Mouse (Mus musculus): ENCODE measurements around the gene Vegfd. TPM values are rescaled to one million over a fixed set of nuclear protein-coding genes. Genes with fewer than 3 reads are reported as not detected.

Gene Vegfd
- polyA plus RNA-seq, 1 experiment = 1.5 TPM

DNA sequence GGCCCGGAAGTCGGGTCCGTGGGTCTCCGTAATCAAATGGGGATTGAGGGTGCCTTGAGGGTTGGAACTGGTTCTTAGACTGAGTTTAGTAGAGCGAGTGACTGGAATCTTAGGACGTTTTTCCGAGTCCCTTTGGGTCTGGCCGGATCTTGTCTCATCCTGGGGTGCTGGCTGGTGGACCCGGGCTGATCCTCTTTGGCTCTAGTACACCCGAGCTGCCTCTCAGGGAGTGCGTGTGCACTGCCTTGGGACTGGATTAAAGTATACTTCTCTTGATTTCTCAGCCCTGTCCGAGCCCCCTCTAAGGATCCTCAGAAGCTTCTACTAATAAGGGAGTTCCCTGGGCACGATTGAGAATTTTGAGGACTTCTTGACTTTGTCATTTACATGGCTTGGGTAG, 46.8 kb downstream of the Vegfd start:
- no peak for DNase-seq (ENCODE audit: low read depth)
- no peak for TF ChIP-seq POLR2A (IDR thresholded peaks at IDR 0.05; ENCODE audit: borderline replicate concordance, extremely low read depth, insufficient read depth, insufficient read length, poor library complexity, severe bottlenecking)
- no peak for TF ChIP-seq CTCF (IDR thresholded peaks at IDR 0.05; ENCODE audit: borderline replicate concordance, extremely low read depth, insufficient read depth, insufficient read length)

DNA sequence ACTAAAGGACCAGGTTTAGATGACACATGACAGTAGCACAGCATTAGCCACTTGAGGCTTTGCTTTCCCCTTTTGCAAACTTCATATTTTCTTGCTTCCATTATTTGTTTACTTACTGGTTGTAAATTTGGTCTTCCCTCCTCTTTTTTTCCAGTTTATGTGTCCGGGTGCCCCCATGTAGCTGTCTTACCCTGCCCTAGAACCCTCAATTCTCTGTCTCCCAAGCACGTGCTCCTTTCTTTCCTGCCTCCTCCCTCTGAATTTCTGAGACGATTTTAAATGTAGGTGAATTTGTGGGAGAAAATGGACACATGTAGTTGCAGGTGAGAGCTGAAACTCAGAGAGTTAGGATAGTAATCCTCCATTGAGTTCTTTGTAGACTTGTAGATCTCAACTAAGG, 47.3 kb downstream of the Vegfd start:
- no peak for DNase-seq (ENCODE audit: low read depth)

DNA sequence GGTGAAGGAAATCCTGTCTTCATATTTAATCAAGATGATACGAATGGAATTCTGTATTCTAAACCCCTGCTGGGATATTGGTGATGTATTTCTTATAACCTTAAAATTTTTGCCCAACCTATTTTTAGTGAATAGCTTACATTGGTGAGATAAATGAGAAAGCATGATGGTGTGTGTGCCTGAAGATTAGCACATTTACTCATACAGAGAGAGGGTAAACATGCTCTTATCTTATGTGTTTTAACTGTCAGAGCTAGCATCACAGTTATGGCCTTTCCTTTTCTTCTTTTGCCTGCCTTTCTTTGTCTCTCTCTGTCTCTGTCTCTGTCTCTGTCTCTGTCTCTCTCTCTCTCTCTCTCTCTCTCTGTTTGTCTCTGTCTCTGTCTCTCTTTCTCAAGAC, 51.6 kb downstream of the Vegfd start:
- no peak for DNase-seq (ENCODE audit: low read depth)
- TF ChIP-seq CTCF (IDR thresholded peaks at IDR 0.05; ENCODE audit: borderline replicate concordance, extremely low read depth, insufficient read depth, insufficient read length) = no peak
- no peak for TF ChIP-seq POLR2A (IDR thresholded peaks at IDR 0.05; ENCODE audit: borderline replicate concordance, extremely low read depth, insufficient read depth, insufficient read length, poor library complexity, severe bottlenecking)

More for the DNA sequence above, 47.3 kb downstream of the Vegfd start:
- TF ChIP-seq POLR2A (IDR thresholded peaks at IDR 0.05; ENCODE audit: borderline replicate concordance, extremely low read depth, insufficient read depth, insufficient read length, poor library complexity, severe bottlenecking) (no peak), CTCF (IDR thresholded peaks at IDR 0.05; ENCODE audit: borderline replicate concordance, extremely low read depth, insufficient read depth, insufficient read length) (no peak)

DNA sequence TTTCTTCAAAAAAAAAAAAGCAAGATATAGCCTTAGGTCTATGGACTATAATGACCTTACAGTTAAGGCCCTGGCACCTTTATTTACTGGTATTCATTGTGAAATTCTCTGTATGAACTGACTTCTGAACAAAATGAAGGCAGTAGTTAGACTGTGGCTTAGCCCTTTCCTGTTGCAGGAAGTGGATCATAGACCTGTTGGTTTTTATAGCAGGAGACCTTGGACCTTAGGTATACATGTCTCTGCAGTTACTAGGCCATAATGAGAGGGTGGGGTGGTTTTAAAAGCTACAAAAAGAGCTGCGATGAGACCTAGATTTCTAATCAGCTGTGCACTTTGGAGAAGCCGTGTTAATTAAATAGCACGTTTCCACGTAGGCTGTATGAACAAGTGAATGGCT, 54.1 kb downstream of the Vegfd start:
- TF ChIP-seq POLR2A (IDR thresholded peaks at IDR 0.05; ENCODE audit: borderline replicate concordance, extremely low read depth, insufficient read depth, insufficient read length, poor library complexity, severe bottlenecking) (no peak), CTCF (IDR thresholded peaks at IDR 0.05; ENCODE audit: borderline replicate concordance, extremely low read depth, insufficient read depth, insufficient read length) (no peak)
- DNase-seq (ENCODE audit: low read depth) = no peak

DNA sequence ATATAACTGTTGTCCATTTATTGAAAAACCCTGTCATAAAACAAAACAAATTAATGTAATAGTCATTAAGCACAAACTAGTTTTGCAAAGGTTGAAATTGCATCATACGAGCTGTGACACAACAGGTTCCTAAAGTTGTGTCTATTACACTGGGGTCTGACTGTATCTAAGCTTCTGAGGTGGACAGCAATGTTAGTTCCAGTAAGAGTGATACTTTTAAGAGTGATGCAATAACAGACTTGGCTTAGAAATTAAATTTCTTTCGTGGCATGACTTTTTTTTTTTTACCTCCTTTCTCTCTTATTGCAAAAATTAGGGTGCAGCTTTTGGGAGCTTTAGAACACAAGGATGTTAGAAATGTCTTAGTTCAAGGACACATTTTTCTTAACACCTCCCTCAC, 55.0 kb downstream of the Vegfd start:
- TF ChIP-seq CTCF (IDR thresholded peaks at IDR 0.05; ENCODE audit: borderline replicate concordance, extremely low read depth, insufficient read depth, insufficient read length) = no peak
- no peak for TF ChIP-seq POLR2A (IDR thresholded peaks at IDR 0.05; ENCODE audit: borderline replicate concordance, extremely low read depth, insufficient read depth, insufficient read length, poor library complexity, severe bottlenecking)
- DNase-seq (ENCODE audit: low read depth) = no peak

DNA sequence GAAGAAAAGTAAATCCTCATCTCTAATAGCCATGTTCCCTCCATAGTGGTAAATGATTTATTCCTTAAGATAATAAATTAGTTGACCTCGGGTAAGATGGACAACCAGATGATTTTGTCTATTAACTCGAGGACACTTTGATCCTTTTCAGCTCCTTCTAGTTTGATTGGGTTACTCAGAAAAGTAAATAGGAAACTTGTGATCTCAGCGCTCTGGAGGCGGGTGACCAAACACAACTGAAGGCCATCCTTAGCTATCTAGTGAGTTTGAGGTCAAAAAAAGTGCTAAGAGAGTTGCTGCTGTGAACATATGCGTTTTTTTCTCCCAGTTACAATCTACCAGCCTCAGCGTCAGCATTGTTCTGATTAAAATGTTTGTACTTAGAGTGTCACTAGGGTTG, 57.4 kb downstream of the Vegfd start:
- no peak for DNase-seq (ENCODE audit: low read depth)
- no peak for TF ChIP-seq CTCF (IDR thresholded peaks at IDR 0.05; ENCODE audit: borderline replicate concordance, extremely low read depth, insufficient read depth, insufficient read length)
- TF ChIP-seq POLR2A (IDR thresholded peaks at IDR 0.05; ENCODE audit: borderline replicate concordance, extremely low read depth, insufficient read depth, insufficient read length, poor library complexity, severe bottlenecking) = no peak

DNA sequence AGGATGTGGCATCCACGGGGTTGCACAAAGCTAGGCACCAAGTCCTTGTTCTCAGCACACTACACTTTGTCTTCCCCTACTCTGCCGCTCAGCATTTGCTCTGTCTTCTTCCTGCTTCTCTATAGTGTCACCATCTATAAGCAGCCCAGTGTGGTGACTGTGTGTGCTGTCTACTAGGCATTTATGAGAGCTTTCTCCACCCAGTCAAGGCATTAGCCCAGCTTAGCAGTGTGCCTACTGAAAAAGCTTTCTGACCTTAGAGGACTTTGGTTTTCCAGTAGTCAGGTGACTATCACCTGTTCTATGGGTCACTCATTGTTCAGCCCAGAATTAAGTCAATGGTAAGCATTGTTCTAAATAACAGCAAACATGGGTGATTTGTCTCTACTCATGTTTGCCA, 58.0 kb downstream of the Vegfd start:
- DNase-seq (ENCODE audit: low read depth) = no peak
- no peak for TF ChIP-seq CTCF (IDR thresholded peaks at IDR 0.05; ENCODE audit: borderline replicate concordance, extremely low read depth, insufficient read depth, insufficient read length)
- no peak for TF ChIP-seq POLR2A (IDR thresholded peaks at IDR 0.05; ENCODE audit: borderline replicate concordance, extremely low read depth, insufficient read depth, insufficient read length, poor library complexity, severe bottlenecking)

DNA sequence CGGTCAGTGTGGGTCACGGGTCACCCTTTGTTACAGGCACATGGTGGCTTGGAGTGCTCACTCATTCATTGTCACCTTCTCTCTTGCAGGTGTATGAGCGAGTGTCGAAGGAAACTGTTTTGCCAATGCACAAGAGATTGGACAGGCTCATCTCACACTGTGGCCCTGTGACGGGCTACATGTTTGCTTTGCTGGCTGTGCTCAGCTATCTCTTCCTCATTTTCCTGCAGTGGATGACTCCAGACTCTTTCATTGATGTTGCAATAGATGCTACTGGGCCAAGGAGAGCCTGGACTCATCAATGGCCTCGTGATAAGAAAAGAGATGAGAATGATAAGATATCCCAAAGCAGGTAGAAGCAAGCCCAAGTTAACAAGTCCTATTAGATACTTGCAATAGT, 58.4 kb downstream of the Vegfd start:
- TF ChIP-seq CTCF (IDR thresholded peaks at IDR 0.05; ENCODE audit: borderline replicate concordance, extremely low read depth, insufficient read depth, insufficient read length) = no peak
- no peak for TF ChIP-seq POLR2A (IDR thresholded peaks at IDR 0.05; ENCODE audit: borderline replicate concordance, extremely low read depth, insufficient read depth, insufficient read length, poor library complexity, severe bottlenecking)
- no peak for DNase-seq (ENCODE audit: low read depth)

DNA sequence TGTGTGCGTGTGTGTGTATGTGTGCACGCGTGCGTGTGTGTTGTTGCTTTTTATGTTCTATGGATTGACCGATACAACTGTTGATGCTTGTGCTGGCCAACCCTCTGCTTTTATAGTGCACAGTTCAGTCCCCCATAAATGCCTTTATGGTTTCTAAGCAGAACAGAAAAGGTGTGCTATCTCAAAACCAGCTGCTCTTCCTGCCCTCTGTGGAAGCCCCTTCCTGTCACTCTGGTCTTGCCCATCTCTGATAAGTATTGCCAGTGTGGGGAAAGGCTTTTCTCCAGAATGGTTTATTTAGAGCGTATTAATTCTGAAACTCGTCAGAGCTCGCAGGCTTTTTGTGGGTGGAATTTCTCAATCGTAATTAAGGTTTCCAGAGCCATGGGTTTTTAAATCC, 59.5 kb downstream of the Vegfd start:
- DNase-seq (ENCODE audit: low read depth) = no peak
- TF ChIP-seq CTCF (IDR thresholded peaks at IDR 0.05; ENCODE audit: borderline replicate concordance, extremely low read depth, insufficient read depth, insufficient read length) = no peak
- no peak for TF ChIP-seq POLR2A (IDR thresholded peaks at IDR 0.05; ENCODE audit: borderline replicate concordance, extremely low read depth, insufficient read depth, insufficient read length, poor library complexity, severe bottlenecking)

DNA sequence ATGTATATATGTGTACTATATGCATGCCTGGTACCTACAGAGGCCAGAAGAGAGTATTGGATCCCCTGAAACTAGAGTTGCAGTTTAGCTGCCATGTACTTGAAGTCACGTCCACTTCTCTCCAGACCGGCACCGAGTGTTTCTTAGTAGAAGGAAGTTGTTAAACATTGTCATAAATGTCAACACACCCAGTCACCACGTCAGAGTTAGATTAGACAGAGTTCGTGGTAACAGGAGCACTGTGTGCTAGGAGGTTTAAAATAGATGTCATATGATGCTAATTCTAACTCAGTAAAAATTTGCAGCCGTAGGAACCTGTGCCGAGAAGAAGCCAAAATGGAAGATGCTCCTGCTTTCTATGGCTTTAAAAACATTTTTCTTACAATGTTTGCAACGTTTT, 63.5 kb downstream of the Vegfd start, which contains the start of gene Asb11:
Asb11 (plus strand) TSS at position 286 of the 400 bp plus-strand sequence.
- DNase-seq (ENCODE audit: low read depth) = no peak
- no peak for TF ChIP-seq POLR2A (IDR thresholded peaks at IDR 0.05; ENCODE audit: borderline replicate concordance, extremely low read depth, insufficient read depth, insufficient read length, poor library complexity, severe bottlenecking)
- no peak for TF ChIP-seq CTCF (IDR thresholded peaks at IDR 0.05; ENCODE audit: borderline replicate concordance, extremely low read depth, insufficient read depth, insufficient read length)

DNA sequence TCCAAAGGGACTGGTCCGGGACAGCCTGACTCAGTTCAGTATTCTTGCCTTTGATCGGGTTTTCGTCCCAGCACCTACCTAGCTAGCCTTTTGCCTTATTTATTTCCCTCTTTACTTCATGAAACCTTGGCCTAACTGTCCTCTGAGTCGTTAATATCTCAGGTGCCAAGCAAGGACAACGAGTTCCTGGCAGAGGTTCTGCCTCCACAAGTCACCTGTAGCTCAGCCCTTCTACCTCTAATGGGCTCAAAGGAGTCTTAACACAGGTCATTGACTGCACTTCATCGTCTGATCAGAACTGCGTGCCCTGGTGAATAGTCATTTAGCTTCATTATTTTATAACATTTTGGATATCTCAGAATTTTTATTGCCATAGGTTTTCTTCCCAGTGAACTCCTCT, 66.3 kb downstream of the Vegfd start:
- DNase-seq (ENCODE audit: low read depth) = no peak
- TF ChIP-seq CTCF (IDR thresholded peaks at IDR 0.05; ENCODE audit: borderline replicate concordance, extremely low read depth, insufficient read depth, insufficient read length) (no peak), POLR2A (IDR thresholded peaks at IDR 0.05; ENCODE audit: borderline replicate concordance, extremely low read depth, insufficient read depth, insufficient read length, poor library complexity, severe bottlenecking) (no peak)

DNA sequence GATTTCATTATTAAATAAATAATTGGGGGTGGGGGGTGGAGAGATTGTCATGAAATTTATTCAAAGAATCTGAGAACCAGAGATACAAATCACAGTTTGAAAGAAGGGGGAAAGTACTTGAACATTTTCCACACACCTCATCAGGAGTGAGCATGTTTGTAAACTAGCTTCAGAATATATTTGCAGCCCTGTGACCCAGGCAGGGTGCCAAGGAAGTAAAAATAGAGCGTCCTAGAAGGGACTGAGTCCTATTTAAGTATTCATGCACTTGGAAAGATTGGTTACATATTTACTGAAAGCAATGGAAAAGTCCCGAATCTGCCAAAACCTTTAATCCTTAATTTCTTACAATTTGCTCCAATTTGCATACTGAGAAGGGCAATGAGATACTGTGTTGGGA, 67.0 kb downstream of the Vegfd start:
- TF ChIP-seq CTCF (IDR thresholded peaks at IDR 0.05; ENCODE audit: borderline replicate concordance, extremely low read depth, insufficient read depth, insufficient read length) = no peak
- TF ChIP-seq POLR2A (IDR thresholded peaks at IDR 0.05; ENCODE audit: borderline replicate concordance, extremely low read depth, insufficient read depth, insufficient read length, poor library complexity, severe bottlenecking) = no peak
- DNase-seq (ENCODE audit: low read depth) = no peak

All from brain, embryonic 14.5 days (tissue).